Mouse (Mus musculus) thymus, postnatal 36 days (tissue): Measurements from ENCODE around the gene St6galnac4.
A peak's percentile ranks its signal among the peaks of the same experiment; 100 is the strongest.

ENCODE experiments used
- DNase-seq, 2 experiments: peaks; one replicate each; pipeline ENCODE4 v3.0.0; 2022; ENCODE audit warnings: mixed read lengths in 2 of 2

The St6galnac4 gene

GRCm38 (mm10) chr2:32629276-32629976 lies 42.5 kb downstream of the St6galnac4 start:
- no peak for DNase-seq

DNA sequence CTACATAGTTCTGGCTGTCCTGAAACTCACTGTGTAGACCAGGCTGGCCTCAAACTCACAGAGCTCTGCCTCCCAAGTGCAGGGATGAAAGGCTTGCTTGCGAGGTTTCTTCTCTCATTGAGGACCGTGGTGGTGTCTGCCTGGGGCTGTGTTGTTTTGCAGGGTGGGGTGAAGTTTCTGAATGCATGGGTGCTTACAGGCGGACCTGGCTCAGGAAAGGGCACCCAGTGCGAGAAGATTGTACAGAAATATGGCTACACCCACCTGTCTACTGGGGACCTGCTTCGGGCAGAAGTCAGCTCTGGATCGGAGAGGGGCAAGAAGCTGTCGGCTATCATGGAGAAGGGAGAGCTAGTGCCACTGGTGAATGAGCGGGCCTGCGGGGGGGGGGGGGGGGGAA lies 43.1 kb downstream of the St6galnac4 start:
- no peak for DNase-seq

- DNase-seq = no peak
These were observed 44.2 kb downstream of the St6galnac4 start for GRCm38 (mm10) chr2:32631046-32631445.

DNA sequence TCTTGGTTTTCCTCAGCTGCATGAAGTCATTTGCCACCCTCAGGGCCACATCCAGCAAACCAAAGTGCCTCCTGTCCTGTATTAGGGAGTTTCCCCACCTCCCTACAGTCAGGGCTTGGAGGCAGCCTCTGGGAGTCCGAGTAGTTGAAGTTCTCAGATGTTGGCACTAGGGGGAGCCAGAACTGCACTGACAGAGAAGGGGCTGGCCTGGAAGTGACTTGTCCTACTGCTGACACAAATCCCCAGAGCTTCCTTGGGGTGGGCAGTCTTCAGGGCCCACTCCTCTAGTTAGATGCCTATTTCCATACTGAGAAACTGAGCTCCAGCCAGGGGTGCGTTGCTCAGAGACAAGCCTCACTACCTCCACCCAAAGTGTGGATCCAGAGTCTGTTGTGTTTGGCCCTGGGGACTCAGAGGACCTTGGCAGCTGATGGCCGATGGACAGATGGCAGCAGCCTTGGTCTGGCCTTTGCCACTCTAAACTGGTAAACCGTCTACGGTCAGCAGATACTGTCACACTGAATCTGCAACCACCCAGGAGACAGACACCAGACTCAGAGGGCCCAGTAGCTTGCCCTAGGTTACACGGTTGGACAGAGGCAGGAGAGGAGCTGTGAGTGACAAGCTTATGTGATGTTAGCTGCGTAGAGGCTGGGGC lies 45.0 kb downstream of the St6galnac4 start:
- peak; percentile 69 to 73 for DNase-seq

DNA sequence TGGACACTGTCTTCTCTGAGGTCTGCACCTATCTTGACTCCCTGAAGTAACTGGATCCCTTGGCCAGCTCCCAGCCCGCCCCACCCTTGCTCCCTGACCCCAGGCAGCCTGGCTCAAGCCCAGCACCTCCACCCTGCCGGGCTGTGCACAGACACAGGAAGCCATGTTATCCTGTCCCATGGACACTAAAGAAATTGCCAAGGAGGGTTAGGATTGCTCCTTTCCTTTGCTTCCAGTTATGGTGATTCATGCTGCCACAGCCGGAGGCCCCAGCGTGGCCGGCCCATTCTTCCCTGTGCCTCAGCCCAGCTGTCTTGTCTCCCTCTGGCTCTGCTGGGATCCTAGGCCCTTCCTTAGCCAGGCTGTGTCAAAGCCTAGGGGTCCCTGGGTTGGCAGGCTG lies 46.8 kb downstream of the St6galnac4 start:
- no peak for DNase-seq

GRCm38 (mm10) chr2:32634277-32635105 lies 47.6 kb downstream of the St6galnac4 start:
- DNase-seq = no peak

- DNase-seq = no peak
These were observed 49.7 kb downstream of the St6galnac4 start for GRCm38 (mm10) chr2:32636617-32637016.

GRCm38 (mm10) chr2:32637778-32638281 lies 50.9 kb downstream of the St6galnac4 start:
- DNase-seq = peak; percentile 76 to 88

GRCm38 (mm10) chr2:32639632-32640031 lies 52.7 kb downstream of the St6galnac4 start:
- no peak for DNase-seq

DNA sequence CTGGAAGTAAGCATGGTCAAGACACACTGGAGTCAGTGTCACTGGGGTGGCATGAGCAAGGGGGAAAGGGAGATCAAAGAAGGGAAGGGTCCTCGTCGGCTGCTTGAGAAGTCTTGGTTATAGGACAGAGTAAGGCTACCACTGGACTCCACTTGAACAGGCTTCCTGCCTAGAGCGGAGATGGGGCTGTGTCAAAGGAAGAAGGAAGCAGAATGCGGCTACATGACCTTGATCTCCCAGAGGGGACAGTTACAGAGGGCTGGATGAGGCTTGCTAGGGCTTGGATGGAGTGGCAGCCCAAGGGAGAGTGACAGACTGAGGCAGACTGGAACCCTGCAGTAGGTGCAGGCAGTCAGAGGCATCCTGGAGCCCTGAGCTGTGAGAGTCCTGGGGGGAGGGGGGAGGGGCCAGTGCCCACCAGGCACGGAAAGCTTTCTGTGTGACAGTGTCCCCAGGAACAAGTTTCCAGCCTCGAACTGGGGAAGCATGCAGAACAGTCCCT lies 53.7 kb downstream of the St6galnac4 start:
- no peak for DNase-seq

DNA sequence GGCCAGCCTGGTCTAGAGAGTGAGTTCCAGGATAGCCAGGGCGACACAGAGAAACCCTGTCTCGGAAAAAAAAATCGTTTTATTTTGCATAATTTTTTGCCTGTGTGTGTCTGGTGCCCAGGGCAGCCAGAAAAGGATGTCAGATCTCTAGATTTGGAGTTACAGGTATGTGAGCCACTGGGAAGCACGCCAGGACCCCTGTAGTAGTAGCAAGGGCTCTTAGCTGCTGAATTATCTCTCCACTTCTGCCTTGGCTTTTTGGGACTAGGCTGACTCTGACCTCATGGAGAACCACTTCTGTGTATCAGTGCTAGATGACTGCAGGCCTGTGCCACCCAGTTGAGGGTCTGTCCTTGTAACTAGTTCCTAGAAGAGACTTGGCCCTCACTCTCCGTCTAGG lies 54.9 kb downstream of the St6galnac4 start:
- DNase-seq = no peak

GRCm38 (mm10) chr2:32642813-32643212 lies 55.9 kb downstream of the St6galnac4 start:
- no peak for DNase-seq

DNA sequence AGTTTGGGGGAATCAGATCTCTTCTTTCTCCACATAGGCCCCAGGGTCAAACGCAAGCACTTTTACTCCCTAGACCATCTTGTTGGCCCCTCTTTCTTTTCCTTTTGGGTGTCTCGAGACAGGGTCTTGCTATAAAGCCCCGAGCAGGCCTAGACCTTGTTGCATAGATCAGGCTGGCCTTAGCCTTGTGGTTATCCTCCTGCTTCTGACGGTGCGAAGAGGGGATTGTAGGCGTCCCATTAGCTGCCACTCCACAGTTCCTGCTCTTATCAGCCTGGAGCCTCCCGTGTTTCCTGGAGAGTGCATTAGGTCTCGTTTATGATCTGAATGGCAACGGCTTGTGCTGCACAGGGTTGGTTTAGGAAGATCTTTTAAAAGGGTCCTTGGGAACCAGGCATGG lies 57.2 kb downstream of the St6galnac4 start:
- DNase-seq = no peak

DNA sequence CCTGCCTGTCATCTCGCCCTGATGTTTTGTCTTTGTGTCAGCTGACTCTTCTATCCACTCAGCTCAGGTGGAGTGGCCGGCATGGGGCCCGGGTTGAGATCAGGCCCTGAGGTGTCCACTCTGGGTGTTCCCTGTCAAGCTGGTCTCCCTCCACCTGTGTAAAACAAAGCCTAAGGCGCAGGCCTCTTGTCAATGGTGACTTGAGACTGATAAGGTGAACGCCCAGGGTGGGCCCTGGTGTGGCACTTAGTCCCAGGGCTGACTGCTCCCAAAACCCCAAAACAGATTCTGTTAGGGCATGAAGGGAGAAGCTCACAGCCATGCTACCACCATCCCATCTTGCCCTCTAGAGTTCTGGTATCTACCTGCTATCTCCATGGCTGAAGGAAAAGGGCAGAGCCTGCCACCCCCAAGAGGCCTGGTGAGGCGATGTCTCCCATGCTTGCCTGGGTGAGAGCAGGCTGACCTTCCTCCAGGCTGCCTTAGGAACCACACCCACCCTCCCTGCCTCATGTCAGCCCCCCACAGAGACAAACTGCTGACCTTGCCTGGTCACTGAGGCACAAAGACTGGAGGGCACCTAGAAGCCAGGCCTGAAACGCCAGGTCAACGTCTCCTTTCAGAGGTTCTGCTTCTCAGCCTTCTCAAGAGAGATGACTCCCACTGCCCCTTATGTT lies 58.0 kb downstream of the St6galnac4 start:
- DNase-seq = no peak

DNA sequence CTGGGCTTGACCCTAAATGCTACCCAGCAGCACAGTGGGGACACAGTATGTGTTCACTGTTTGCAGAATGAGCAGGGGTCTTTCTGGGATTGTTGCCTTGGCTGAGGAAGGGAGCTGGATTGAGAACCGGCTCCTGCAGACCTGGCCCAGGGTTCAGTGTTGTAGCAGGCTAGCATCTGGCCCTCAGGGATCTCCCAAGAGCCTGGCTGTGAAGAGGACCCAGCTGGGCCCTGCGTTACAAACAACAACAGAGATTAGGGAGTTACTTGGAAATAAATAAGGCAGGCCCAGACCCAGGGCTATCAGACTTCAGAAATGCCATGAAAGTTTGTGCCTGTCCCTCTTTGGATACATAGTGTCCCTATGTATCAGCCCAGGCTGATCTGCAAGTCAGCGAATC lies 58.8 kb downstream of the St6galnac4 start:
- no peak for DNase-seq

- DNase-seq = peak; percentile 49 to 71
These were observed 59.6 kb downstream of the St6galnac4 start, which contains the start of gene Eng for GRCm38 (mm10) chr2:32646379-32647056. TSS of gene Eng (plus strand) at chr2:32646595.

DNA sequence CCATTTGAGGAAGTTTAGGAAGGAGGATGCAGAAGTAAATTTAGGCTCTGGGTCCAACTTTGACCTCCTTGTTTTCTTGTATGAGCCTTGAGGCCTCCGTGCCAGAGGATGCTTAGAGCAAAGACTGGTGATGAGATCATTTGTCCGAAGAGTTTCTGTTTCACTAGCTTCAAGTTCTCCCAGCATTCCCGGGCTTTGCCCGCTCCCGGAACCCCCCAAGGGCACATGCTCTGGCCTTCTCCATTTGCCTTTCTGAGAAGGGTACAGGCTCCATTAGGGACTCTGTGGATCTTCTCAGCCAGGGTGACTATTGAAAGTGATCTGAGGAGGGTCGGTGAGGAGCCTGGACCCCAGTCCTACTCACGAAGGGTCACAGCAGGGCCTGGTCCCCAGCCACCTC lies 60.5 kb downstream of the St6galnac4 start:
- DNase-seq = no peak
